Mouse (Mus musculus): ENCODE measurements around the gene Cfap300.
A peak's percentile ranks its signal among the peaks of the same experiment; 100 is the strongest.

The Cfap300 gene

GRCm38 (mm10) chr9:8042338-8043043, at the start of gene Cfap300:
Gene Cfap300, minus strand, starts transcription at chr9:8042823.
- peak; percentile 98 for DNase-seq

- no peak for DNase-seq
Measured at GRCm38 (mm10) chr9:8078882-8079281, 36.3 kb upstream of the Cfap300 start.

- peak; percentile 69 for DNase-seq
Measured at GRCm38 (mm10) chr9:8074345-8074744, 31.7 kb upstream of the Cfap300 start.

- DNase-seq: no peak
Measured at GRCm38 (mm10) chr9:8073203-8073755, 30.7 kb upstream of the Cfap300 start.

DNA sequence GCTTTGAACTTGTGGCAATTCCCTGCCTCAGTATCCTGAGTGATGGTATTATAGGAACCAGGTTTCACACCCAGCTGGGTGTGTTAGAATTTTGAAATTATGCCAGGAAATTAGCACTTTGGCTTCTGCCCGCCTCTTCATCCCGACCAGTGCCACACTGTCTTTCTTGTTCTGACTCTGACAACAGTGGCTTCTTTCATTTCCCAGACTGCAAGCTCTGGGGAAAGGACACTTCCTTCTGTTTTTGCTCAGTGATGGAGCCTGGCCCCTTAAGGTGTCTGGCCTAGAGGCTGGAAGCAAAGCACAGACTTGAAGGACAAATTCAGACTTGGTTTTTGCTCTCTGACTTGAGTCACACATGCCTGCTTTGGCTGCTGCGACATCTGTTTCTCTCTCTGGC, 17.0 kb upstream of the Cfap300 start:
- DNase-seq: no peak

- no peak for DNase-seq
Measured at GRCm38 (mm10) chr9:8054831-8055230, 12.2 kb upstream of the Cfap300 start.

DNA sequence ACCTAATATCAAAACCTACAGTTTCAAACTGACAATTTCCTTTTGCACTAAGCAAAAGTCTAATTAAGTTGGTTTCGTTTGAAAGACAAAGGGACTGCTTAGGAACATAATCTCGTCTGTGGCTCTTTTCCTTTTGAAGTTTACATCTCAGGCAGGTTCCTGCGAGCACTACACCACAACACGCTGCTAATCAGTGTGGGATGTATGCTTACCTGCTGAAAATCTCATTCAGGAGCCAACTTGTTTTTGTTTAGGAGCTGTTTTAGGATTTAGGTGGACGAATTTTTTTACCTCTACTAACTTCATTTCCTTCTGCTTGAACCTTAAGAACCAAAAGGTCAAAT, 393 bp upstream of the Cfap300 start:
- no peak for DNase-seq

DNA sequence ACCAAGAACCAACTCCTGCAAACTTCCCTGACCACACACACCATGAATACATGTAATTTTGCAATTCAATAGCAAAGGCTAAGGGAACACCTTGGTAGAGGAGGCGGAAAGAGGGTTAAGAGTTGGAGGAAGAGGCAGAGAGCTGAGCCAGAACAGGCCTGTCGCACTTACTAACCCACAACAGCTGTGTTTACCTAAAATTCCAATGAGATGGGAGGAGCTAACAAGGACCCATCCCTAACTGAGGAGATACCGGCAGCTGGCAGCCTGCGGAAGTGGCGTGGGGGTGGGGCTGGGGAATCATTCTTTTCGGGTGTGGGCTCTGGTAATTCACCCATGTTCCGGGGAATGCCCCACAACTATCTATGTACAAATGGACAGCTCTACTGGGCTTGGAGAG, 7.1 kb downstream of the Cfap300 start:
- no peak for DNase-seq

DNA sequence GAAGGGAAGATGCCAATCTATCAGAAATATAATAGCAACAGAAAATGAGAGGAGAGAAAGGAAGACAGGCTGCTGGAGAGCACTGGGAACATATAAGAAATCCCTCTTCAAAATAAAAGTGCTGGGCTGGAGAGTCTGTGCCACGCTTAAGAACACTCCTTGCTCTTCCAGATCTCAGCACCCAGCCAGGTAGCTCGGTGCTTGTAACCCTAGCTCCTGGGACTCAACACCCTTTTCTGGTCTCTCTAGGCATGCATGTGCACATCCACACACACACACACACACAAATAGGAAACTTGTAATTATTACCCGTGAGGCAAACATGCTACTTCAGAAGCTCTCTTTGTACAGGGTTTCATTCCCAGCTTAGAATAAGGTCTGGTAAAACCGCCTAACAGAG, 7.5 kb downstream of the Cfap300 start:
- no peak for DNase-seq

- no peak for DNase-seq
Measured at GRCm38 (mm10) chr9:8034143-8034542, 8.5 kb downstream of the Cfap300 start.

- DNase-seq: no peak
Measured at GRCm38 (mm10) chr9:8032847-8033246, 9.8 kb downstream of the Cfap300 start.

- DNase-seq: no peak
Measured at GRCm38 (mm10) chr9:8018609-8019008, 24.0 kb downstream of the Cfap300 start.

DNA sequence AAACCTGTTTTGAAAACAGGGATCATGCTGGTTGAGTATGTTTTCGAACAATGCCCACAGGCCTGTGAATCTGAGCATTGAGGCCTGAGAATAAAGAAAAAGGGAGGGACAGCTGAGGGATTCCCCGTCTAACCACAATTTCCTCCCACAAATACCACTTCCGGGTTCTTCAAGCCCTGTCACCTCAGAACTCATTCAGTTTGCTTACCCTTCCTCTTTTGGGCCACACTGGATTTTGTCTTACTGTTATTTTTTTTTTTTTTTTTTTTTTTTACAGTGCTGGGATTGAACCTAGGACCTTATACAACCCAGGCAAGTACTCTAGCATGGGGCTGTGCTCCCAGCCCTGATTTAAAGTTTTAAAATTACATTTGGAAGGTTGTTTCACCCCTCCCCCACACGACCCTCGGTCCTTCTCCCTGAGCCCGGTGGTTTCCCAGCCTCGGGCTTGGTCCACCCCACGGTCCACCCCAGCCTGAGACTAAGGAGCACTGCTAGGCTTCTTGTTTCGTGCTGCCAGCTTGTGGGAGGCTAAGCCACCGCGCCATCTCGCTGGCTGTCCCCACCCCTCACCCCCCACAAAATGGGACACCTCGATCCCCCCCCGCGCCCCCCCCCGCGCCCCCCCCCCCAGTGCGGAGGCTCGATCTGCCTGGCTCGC, 25.2 kb downstream of the Cfap300 start:
- no peak for DNase-seq

GRCm38 (mm10) chr9:8004370-8004991, 38.1 kb downstream of the Cfap300 start, which contains the start of gene Yap1:
Gene Yap1, minus strand, starts transcription at chr9:8004596.
- peak; percentile 92 for DNase-seq

DNA sequence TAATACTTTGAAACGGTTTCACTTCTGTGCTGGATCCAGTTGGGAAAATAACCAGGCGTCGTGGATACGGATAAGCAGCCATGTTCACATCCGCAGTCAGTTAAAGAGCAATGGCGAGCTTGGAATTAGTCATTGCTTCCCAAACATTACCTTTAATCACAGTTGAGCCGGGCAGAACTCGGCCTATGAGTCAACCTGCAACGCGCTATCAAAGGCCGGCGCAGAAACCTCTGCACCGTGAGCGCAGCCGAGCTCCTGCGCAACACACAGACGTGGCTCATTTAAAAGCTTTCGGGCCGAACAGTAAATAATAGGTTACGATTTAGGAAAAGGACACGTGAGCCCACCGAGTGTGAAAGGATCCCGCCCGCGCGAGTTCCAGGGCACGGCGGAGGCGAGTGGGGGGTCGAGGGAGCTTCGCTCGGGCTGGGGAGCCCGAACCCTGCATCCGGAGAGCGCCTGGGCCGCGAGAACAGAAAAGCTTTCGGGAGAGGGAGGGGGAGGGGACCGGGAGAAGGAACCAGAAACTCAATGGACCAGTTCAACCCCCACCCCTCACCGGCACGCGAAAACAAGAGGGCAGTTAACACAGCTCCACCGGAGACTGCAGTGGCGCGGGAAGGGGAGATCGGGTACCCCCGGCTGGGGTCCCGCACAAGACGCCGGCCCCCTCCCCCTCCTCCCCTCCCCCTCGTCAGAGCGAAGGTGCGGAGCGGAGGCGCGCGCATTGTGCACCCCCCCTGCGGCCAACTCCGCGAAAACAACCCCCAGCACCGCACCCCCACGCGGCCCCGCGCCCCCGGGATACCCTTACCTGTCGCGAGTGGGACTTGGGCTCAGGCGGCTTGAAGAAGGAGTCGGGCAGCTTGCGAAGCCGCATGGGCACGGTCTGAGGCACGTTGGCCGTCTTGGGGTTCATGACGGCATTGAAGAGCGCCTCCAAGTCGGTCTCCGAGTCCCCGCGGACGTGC, 39.0 kb downstream of the Cfap300 start:
- DNase-seq: peak; percentile 78

DNA sequence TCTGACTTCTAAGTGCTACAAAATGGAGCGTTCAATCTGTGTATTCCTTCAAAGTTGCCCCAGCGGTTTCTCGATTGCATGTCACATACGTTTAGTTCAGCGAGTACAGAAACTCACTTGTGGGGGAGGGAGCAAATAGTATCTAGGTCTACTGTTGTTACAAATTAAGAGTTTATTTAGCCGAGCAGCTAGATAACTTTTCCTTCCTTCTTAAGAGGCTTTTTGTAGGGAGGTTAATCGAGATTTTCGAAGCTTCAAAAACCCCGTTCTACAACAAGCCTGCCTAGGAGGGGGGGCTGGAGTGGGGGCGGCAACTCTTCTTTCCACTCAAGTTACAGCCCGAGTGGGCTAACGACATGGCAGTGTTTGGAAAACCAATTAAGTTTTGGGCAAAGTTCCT, 39.8 kb downstream of the Cfap300 start:
- no peak for DNase-seq

GRCm38 (mm10) chr9:8001352-8001751, 41.3 kb downstream of the Cfap300 start:
- DNase-seq: no peak

DNA sequence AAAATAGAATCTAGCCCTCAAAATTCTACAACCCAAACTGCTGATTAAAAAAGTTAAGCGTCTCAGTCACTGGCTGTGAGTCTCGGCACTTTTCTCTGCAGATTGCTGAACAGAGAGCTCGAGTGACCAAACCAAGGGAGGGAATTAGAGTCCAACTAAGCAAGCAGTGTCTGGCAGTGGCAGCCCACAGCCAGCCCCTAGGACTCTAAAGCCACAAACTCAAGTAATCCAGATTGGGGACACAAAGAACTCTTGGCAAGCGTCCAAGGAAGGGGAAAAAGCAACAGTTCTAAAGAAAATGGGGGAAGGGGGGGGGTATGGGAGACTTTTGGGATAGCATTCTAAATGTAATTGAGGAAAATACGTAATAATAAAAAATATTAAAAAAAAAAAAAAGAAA, 48.3 kb downstream of the Cfap300 start:
- no peak for DNase-seq

- DNase-seq: no peak
Measured at GRCm38 (mm10) chr9:7992651-7993050, 50.0 kb downstream of the Cfap300 start.

GRCm38 (mm10) chr9:7990897-7991296, 51.7 kb downstream of the Cfap300 start:
- no peak for DNase-seq

DNA sequence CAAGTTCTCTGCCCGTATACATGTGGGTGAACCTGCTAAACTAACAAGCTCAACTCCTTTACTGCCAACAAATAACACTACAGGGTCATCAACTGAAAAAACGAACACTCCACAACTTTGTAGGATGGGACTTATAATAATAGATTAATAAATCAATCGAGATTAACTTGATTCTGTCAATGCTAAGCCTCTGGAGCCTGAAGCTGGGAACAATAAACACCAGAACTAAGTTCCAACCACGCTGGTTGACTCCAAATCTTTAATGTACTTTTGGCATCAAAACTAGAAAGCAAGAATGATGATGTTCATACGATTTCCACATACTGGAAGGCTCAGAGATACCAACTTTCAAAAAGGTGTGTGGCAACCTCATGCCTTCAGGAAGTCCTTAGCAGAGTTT, 55.5 kb downstream of the Cfap300 start:
- no peak for DNase-seq

GRCm38 (mm10) chr9:7984287-7984686, 58.3 kb downstream of the Cfap300 start:
- no peak for DNase-seq

- no peak for DNase-seq
Measured at GRCm38 (mm10) chr9:7983665-7984064, 59.0 kb downstream of the Cfap300 start.

Measured in kidney, adult 9 months (tissue).